Mouse (Mus musculus) midbrain, embryonic 11.5 days (tissue): ENCODE data around the gene Kdelr3. TPM values are rescaled to one million over a fixed set of nuclear protein-coding genes. Genes with fewer than 3 reads are reported as not detected.
A peak's percentile ranks its signal among the peaks of the same experiment; 100 is the strongest.

Source experiments
- ATAC-seq: fragments of 200-750 bp; cut with Nextera tagmentation; 2 replicates; pipeline ENCODE4 v1.8.0; 2017; ENCODE audit warnings: moderate TSS enrichment, moderate library complexity; ENCODE audit not compliant: low FRiP score
- DNase-seq: peaks from one replicate; pipeline ENCODE4 v3.0.0; 2015; ENCODE audit warnings: low spot score; ENCODE audit errors: missing footprints
- H3K27ac ChIP-seq: fragments of 300-500 bp; sonication (generic); 2 replicates; pipeline ENCODE4 v1.5.1; 2014; ENCODE audit warnings: low read depth, low read length
- H3K27me3 ChIP-seq: fragments of 300-500 bp; sonication (generic); 2 replicates; pipeline ENCODE4 v1.6.1; 2014; ENCODE audit warnings: mild to moderate bottlenecking, low read length, moderate library complexity, mixed read lengths; ENCODE audit not compliant: control insufficient read depth, insufficient read depth
- H3K36me3 ChIP-seq: fragments of 300-500 bp; sonication (generic); 2 replicates; pipeline ENCODE4 v1.6.1; 2014; ENCODE audit warnings: mild to moderate bottlenecking, low read length, moderate library complexity, mixed read lengths; ENCODE audit not compliant: control insufficient read depth, insufficient read depth
- H3K4me1 ChIP-seq: fragments of 300-500 bp; sonication (generic); 2 replicates; pipeline ENCODE4 v1.6.1; 2014; ENCODE audit warnings: low read length; ENCODE audit not compliant: control insufficient read depth, insufficient read depth
- H3K4me2 ChIP-seq: fragments of 300-500 bp; sonication (generic); 2 replicates; pipeline ENCODE4 v1.6.1; 2014; ENCODE audit warnings: mild to moderate bottlenecking, moderate library complexity
- H3K4me3 ChIP-seq: fragments of 300-500 bp; sonication (generic); 2 replicates; pipeline ENCODE4 v1.5.1; 2014; ENCODE audit warnings: low read depth, low read length
- H3K9ac ChIP-seq: fragments of 300-500 bp; sonication (generic); 2 replicates; pipeline ENCODE4 v1.6.1; 2014; ENCODE audit warnings: low read length
- H3K9me3 ChIP-seq: fragments of 300-500 bp; sonication (generic); 2 replicates; pipeline ENCODE4 v1.6.1; 2016; ENCODE audit warnings: low read length; ENCODE audit not compliant: control insufficient read depth
- WGBS: fragments of 180-500 bp; shearing (Covaris S2); extraction: QIAGEN DNeasy Blood & Tissue Kit; methylation state at CpG from one replicate; pipeline ENCODE4 v1.1.7; 2014; 5-methylcytosine and 5-hydroxymethylcytosine counted together
- polyA plus RNA-seq: library from polyadenylated mRNA; unstranded; fragments of >200 nt; fragmentation: Nextera tagmentation; extraction: Ambion mirVana; gene quantifications from 2 replicates; pipeline ENCODE4 v1.2.1, GENCODE M21; 2014

Gene Kdelr3
- polyA plus RNA-seq, 1 experiment from 2014 or later: 14.9 TPM

DNA sequence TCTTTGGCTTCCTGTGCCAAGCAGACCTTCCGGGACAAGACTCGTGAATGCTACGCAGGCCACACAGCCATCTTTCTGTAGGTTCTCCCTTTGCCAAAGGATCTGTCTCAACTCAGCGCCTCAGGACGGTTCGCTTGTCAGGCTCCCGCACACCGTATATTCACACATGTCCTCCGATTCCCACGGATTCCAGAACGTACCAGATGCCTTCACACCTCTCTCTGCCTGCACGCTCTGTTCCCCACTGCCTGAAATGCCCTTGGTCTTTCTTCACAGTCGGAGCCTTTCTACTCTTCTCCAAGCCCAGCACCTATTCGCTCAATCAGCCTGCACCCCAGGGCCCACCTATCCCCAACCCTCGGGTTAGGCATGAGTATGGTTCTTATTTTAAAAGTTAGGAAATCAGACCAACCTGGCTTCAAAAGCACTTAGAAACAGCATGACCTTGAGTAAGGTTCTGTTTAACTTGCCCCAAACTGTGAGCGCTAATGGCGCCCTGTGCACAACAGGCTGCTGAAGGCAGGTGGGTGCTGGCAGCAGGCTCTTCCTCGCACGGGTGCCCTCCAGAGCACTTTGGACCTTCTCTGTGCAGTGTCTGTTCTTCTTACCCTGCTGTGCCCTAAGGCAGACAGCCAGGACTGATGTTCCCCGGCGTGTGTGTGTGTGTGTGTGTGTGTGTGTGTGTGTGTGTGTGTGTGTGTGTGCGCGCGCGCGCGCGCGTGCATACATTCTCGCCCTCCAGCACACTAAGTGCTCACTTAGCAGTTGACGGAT, 9.0 kb upstream of the Kdelr3 start:
- peaks cover 78% of the 10 kb centered on the region for H3K27me3 ChIP-seq
- H3K9me3 ChIP-seq: no peaks in the 10 kb centered on the region
- H3K4me1 ChIP-seq: peaks cover 14% of the 10 kb centered on the region
- WGBS: 56% methylated on average over 29 of the region's 31 CpGs
- no peak overlapping the region for H3K4me3 ChIP-seq
- H3K36me3 ChIP-seq: no peaks in the 10 kb centered on the region
- ATAC-seq (no peak), DNase-seq (no peak)
- H3K27ac ChIP-seq: no peak overlapping the region
- no peak overlapping the region for H3K4me2 ChIP-seq
- no peak overlapping the region for H3K9ac ChIP-seq

DNA sequence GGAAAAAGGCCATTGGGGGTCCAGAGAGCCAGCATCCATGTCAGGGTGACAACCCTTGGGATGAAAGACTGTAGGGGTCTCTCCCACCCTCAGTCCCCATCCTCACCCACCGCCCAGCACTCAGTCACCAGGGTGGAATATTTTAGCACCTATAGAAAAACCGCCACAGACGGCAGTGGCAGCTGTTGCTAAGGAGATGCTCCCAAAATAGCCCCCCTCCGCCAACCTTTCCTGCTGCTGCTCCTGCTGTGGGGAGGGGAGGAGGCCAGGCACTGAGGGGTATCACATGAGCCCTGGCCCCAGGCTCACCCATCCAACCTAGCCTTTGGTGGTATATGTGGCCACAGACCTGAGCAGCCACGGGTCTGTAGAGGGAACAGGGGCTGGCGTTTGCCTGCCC, 6.2 kb upstream of the Kdelr3 start:
- Histone ChIP-seq H3K4me1 (peaks cover 15% of the 10 kb centered on the region), H3K27me3 (peaks cover 77% of the 10 kb centered on the region), H3K27ac (no peak overlapping the region), H3K36me3 (no peaks in the 10 kb centered on the region), H3K4me3 (no peak overlapping the region), H3K9me3 (no peaks in the 10 kb centered on the region), H3K9ac (no peak overlapping the region), H3K4me2 (no peak overlapping the region)
- ATAC-seq: no peak
- WGBS: 43% methylated on average over 6 of the region's 6 CpGs
- DNase-seq: peak; percentile 69

DNA sequence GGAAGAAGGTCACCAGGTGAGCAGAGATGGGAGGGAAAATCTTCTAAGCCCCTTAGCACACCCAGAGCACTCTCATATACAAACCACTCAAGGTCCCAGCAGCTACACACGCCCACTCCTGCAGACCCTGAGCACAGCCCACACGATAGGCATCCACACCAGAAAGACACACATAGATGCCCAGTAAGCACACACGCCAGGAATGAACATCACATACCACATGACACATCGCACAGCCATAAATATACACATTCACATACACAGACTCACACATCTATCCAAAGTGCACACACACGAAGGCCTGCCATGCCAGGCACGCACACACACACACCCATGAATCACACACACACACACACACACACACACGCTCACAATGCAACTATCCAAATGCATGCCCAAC, 5.8 kb upstream of the Kdelr3 start:
- H3K27ac ChIP-seq: no peak overlapping the region
- H3K4me3 ChIP-seq: no peak overlapping the region
- no peaks in the 10 kb centered on the region for H3K36me3 ChIP-seq
- 80% methylated on average over 7 of the region's 7 CpGs for WGBS
- ATAC-seq: no peak
- H3K4me2 ChIP-seq: no peak overlapping the region
- H3K4me1 ChIP-seq: peaks cover 13% of the 10 kb centered on the region; the same call in 1 of the 2 replicates
- peaks cover 77% of the 10 kb centered on the region for H3K27me3 ChIP-seq
- H3K9ac ChIP-seq: no peak overlapping the region
- H3K9me3 ChIP-seq: no peaks in the 10 kb centered on the region
- DNase-seq: no peak

DNA sequence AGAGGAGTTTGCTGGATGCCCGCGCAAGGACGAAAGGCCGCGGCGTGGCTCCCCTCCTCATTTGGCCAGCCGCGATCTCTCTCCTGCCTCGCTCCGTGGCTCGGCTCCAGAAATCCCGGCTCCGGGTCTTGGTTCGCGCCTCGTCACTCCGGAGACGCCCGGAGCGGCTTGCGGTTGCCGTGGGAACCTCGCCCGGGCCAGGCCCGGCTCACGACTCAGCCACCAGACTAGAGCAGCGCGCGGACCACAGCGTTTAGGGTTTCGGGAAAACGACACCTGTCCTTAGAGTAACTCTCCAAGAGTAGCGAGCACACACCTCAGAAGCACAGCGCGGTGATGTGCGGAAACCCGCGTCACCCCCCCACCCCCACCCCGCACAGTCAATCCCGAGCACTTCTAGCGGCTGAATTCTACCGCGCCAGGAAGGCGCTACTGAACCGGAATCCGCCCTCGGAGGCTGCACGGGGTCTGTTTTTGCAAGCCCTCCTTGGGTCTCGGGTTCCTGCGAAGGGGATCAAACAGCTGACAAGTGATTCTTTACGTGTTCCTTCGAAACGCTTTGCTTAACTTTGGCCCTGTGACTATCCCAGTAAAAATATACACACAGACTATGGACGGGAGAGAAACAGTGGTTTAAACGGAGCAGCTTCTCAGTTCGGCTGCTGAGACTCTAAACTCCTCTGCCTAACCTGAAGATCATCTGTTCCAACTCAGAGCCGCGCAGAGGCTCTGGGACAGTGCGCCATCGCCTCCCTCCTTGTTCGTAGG, 4.5 kb upstream of the Kdelr3 start:
- Histone ChIP-seq H3K27me3 (peaks cover 80% of the 10 kb centered on the region), H3K9me3 (no peaks in the 10 kb centered on the region), H3K4me2 (peak overlapping the region; percentile 66), H3K9ac (0 out of 2 replicates have a peak overlapping the region, but pooled peaks have one; percentile 24), H3K4me1 (peaks cover 19% of the 10 kb centered on the region), H3K27ac (no peak overlapping the region), H3K4me3 (peak overlapping the region; percentile 36), H3K36me3 (no peaks in the 10 kb centered on the region)
- ATAC-seq (peak; percentile 84), DNase-seq (peak; percentile 98)
- WGBS: under 1% methylated on average over 61 of the region's 61 CpGs

DNA sequence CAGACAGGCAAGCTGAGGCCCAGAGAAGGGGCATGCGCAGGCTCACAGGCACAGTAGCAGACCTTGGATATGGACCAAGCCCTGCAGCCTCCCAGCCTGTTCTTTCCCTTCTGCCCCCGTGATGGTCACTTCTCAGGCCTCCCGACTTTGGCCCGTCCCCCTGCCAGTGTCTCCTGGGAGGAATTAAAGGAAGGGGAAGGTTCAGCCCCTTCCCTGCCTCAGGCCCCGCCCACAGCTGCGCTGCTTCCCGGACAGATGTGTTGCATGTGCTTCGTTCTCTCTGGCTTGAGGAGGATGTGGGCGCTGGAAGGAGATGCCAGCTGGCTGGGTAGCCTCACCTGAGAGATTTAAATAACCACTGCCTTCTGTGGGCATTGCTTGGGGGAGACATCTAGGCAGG, 2.3 kb upstream of the Kdelr3 start:
- no peak overlapping the region for H3K4me2 ChIP-seq
- ATAC-seq: no peak
- WGBS: 8% methylated on average over 9 of the region's 9 CpGs
- peaks cover 82% of the 10 kb centered on the region for H3K27me3 ChIP-seq
- H3K9me3 ChIP-seq: no peaks in the 10 kb centered on the region
- no peak overlapping the region for H3K9ac ChIP-seq
- no peaks in the 10 kb centered on the region for H3K36me3 ChIP-seq
- H3K4me1 ChIP-seq: peaks cover 25% of the 10 kb centered on the region
- DNase-seq: no peak
- no peak overlapping the region for H3K27ac ChIP-seq
- H3K4me3 ChIP-seq: no peak overlapping the region

DNA sequence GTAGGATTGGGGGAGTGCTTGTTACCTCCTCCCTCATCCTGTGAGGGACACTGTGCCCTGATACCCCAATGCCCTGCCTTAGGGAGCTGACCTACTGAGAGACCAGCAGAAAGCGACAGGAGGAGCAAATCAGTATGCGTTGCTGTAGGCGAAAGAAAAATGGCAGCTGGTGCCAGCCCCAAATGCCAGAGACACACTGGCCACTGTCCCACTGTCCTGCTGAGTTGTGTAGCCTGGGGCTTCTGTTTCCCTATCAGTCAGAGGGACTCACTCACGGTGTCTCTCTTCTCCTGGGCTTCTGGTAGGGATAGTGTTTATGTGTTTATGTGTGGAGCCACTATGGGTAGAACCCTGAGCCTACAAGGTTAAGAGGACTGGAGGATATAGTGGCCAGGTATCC, 1.5 kb downstream of the Kdelr3 start:
- H3K4me3 ChIP-seq: no peak overlapping the region
- no peaks in the 10 kb centered on the region for H3K36me3 ChIP-seq
- no peak overlapping the region for H3K4me2 ChIP-seq
- no peak overlapping the region for H3K27ac ChIP-seq
- H3K27me3 ChIP-seq: peaks cover 53% of the 10 kb centered on the region
- H3K9ac ChIP-seq: no peak overlapping the region
- WGBS: 77% methylated on average over 4 of the region's 4 CpGs
- DNase-seq (no peak), ATAC-seq (no peak)
- H3K9me3 ChIP-seq: no peaks in the 10 kb centered on the region
- H3K4me1 ChIP-seq: peaks cover 12% of the 10 kb centered on the region

DNA sequence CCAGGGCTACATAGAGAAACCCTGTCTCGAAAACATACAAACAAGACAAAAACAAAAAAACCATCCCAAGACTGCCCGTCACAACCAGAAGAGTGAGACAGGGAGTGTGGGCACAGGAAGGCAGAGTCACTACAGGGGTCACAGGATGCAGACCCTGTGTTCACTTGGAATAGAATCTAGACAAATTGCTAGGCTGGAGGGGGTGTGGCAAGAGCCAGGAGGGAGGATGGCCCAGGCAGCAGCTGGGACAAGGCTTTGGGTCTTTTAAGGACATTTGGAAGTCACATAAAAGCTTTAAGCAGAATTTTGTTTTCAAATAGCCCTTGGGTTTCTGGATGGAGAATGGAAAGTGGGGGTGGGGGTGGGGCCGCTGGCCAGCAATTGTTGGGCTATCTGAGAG, 2.4 kb downstream of the Kdelr3 start:
- Histone ChIP-seq H3K27ac (no peak overlapping the region), H3K4me1 (peaks cover 12% of the 10 kb centered on the region), H3K9me3 (no peaks in the 10 kb centered on the region), H3K9ac (no peak overlapping the region), H3K36me3 (0 out of 2 replicates have a peak, but pooled peaks cover 2% of the 10 kb centered on the region), H3K4me2 (no peak overlapping the region), H3K4me3 (no peak overlapping the region), H3K27me3 (peaks cover 45% of the 10 kb centered on the region)
- no peak for DNase-seq
- 84% methylated on average over 3 of the region's 3 CpGs for WGBS
- ATAC-seq: no peak

DNA sequence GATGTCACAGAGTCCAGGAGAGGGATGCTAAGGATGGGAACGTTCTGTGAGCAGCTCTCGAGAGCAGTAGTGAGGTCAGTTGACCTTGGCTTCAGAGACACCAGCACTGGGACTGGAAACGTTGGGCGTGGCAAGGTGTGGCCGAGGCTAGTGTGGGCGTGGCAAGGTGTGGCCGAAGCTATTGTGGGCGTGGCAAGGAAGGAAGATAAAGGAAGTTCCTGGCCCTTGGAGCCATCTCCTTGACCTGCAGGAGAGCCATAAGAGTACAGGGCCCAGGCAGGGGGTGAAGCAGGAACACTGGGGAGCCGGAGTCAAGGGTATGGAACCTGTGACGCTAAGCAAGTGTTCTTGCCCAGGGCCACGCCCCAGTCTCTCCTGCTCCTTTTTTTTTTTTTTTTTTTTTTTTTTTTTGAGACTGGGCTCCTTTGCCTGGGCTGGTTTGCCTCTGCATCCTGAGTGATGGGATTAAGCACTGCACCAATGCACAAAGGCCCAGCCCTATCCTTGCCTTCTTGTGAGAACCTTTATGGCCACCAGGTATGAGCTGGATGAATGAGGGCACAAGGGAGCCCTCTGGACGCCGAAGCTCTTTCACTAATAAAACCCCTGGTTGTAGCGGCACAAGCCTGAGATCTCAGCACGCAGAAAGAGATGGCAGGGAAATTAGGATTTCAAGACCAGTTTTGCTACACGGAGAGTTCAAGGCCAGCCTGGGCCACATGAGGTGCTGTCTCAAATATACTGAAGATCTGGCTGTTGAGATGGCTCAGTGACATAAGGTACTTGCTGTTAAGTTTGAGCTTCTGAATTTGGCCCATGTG, 3.4 kb downstream of the Kdelr3 start:
- Histone ChIP-seq H3K27ac (no peak overlapping the region), H3K27me3 (peaks cover 34% of the 10 kb centered on the region), H3K4me1 (peaks cover 12% of the 10 kb centered on the region), H3K36me3 (0 out of 2 replicates have a peak, but pooled peaks cover 2% of the 10 kb centered on the region), H3K4me3 (no peak overlapping the region), H3K9me3 (no peaks in the 10 kb centered on the region), H3K4me2 (no peak overlapping the region), H3K9ac (no peak overlapping the region)
- no peak for DNase-seq
- 57% methylated on average over 14 of the region's 16 CpGs for WGBS
- no peak for ATAC-seq
